Mouse (Mus musculus) stomach, adult 2 months (tissue): Measurements from ENCODE around the gene Washc1. TPM values are rescaled to one million over a fixed set of nuclear protein-coding genes. Genes with fewer than 3 reads are reported as not detected.

Experiments used
- polyA plus RNA-seq: library from polyadenylated mRNA; depleted of rRNA; stranded (reverse); fragments of >200 nt; gene quantifications from 2 replicates; pipeline ENCODE4 v1.2.3, GENCODE M21; 2012; rRNA removed

The Washc1 gene
- polyA plus RNA-seq = 19.6 and 20.8 TPM in 2 replicates

DNA sequence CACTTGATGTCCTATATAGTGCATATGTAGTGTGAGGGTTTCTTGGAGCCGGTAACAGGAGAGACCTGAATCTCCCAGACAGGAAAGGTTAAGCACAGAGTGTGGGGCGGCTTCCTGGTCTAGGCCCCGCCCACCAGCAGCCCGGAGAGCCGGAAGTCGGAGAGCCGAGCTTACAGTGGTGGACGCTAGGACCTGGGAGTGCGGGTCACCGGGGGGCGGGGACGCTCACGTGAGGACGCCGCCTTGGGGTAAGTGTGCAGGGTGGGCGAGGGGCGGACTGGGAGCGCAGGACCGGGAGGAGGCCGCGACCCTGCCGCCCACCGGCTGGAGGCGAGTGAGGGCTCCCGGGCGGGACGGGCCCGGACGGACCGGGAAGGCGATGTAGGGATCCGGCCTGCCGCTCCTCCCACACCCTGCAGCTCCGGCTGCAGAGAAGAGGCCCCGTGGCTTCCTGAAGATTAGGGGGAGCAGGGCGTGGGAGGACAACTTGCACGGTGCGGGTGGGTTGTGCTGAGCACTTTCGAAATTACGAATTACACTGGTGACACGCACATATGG lies at the start of gene Washc1:
Washc1 (plus strand) TSS at position 144 of the 558 bp plus-strand sequence.

DNA sequence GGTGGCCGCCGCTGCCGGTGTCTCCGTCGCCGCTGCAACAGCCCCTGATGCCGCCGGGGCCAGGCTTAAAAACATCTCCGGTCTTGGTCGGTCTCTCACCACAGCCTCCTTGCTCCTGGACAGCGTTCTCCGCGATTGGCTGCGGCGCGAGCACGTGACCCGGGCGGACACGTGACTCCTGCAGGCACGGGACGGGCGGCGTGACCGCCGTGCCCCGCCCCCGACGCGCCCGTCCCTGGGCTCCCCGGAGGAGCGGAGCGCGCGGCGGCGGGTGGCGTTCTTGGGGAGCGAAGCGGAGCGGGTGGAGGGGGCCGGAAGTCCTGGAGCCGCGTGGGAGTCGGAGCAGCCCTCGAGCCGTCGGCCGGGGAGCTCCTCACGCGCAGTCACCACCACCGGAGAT lies 34.4 kb upstream of the Washc1 start, which contains the start of gene Ankrd12:
Ankrd12 (minus strand) TSS at position 156 of the 400 bp plus-strand sequence.

DNA sequence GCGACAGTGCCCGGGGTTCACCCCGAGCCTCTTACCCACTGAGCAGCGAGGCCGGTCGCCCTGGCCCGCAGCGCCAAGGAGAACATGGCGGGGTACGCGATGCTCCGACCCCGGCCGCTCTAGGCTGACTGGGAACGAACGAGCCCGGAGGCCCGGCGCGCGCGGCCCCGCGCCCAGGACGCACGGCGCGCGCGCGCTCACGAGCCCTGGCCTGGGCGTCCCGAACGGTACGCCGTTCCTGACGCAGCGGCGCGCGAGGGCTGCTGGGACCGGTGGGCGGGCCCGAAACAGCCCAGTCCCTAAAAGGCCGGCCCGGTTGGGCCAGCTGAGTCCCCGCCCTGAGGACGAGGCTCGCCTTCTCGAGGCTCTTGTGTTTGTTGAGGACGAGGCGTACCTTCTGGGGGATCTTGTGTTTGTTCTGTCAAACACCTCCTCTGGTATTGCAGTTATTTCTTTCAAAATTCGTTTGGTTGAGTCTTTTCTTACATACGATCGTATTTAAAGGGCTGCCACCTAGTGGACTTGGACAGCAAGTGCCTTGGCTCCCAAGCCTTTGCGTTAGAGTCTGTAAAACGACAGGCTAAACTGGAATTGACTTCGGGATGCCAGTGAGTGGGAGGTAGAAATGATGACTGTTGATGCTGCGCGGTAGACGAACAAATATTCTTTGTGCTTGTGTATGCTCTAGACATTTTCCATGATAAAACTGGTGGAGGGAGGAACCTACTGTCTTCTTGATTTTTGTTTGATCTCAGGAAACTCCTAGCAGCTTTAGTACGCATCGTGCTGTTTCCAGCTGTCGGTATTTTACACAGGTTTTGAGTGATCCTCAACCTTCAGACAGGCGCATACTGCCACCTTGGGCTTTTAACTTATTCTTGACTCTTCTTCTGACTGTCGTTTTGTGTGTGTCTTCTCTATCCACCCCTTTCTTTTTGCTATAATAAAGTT lies 9.7 kb upstream of the Washc1 start, which contains the start of gene Ndufv2:
Ndufv2 (minus strand) TSS at position 180 of the 951 bp plus-strand sequence.

DNA sequence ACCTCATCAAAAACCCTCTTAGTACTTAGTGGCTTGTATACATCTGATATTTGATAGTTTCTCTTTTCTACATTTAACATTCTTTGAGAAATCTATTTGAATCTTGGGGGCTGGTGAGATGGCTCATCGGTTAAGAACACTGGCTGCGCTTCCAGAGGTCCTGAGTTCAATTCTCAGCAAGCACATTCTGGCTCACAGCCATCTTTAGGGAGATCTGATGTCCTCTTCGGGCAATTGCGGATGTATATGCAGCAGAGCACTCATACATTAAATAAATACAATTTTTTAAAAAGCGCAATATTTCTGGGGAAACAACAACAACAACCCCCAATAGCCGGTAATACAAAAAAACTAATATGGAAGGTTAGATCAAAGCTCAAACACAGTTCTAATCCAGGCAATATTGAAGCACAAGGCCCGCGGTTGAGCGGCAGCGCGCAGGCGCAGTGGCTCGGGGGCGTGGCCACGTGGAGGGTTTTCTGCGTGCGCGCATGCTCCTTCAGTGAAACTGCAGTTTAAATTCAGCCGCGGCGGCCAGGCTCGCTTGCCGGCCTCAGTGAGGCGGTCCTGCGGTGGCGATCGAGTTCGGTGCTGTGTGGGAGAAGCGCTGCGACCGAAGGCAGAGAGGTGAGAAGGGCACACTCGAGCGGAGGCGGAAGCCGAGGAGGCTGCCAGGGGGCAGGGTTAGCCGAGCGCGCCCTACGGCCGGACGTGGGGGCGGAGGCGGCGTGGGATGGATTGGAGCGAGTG lies 11.9 kb downstream of the Washc1 start, which contains the start of gene Ddx11:
Ddx11 (plus strand) TSS at position 455 of the 750 bp plus-strand sequence.

Other genes starting within 250 kb of the Washc1 start
- gene Ralbp1, start 225.7 kb upstream of the Washc1 start, polyA plus RNA-seq = 18.2 and 20.1 TPM in 2 replicates
- 16.2 and 18.8 TPM in 2 replicates for gene Twsg1, start 160.3 kb upstream of the Washc1 start, polyA plus RNA-seq
- gene Ankrd12, start 34.5 kb upstream of the Washc1 start, polyA plus RNA-seq = 0.58 and 0.87 TPM in 2 replicates
- 15.5 and 16.6 TPM in 2 replicates for gene Ndufv2, start 10.0 kb upstream of the Washc1 start, polyA plus RNA-seq
- gene Ddx11, start 12.0 kb downstream of the Washc1 start, polyA plus RNA-seq = 1.4 and 1.6 TPM in 2 replicates